Mouse (Mus musculus): Measurements from ENCODE around the gene Tsks. TPM values are rescaled to one million over a fixed set of nuclear protein-coding genes. Genes with fewer than 3 reads are reported as not detected.

The Tsks gene
- total RNA-seq, 2 experiments from 2014 or later = not detected

Other genes starting within 250 kb of the Tsks start
- gene Izumo2, start 234.5 kb upstream of the Tsks start, total RNA-seq (2021) = not detected
- gene Vrk3, start 194.8 kb upstream of the Tsks start, total RNA-seq (2021) = 10 to 100 TPM; 34.3 to 40.2 TPM
- under 1 TPM; 0.33 to 0.45 TPM for gene Zfp473, start 192.2 kb upstream of the Tsks start, total RNA-seq (2021)
- 10 to 100 TPM; 44.3 to 47.1 TPM for gene Nup62, start 127.1 kb upstream of the Tsks start, total RNA-seq (2021)
- 1 to 10 TPM; 5.2 TPM for gene Il4i1, start 126.8 kb upstream of the Tsks start, total RNA-seq (2021)
- gene Atf5, start 126.5 kb upstream of the Tsks start, total RNA-seq (2021) = 100 to 1,000 TPM; 144 to 202 TPM
- gene Akt1s1, start 94.2 kb upstream of the Tsks start, total RNA-seq (2021) = 100 to 1,000 TPM in 1 of 2 experiments, 10 to 100 TPM in 1; 92.4 to 109 TPM
- gene Tbc1d17, start 94.1 kb upstream of the Tsks start, total RNA-seq (2021) = 10 to 100 TPM; 61.9 to 73.1 TPM
- 10 to 100 TPM; 37.6 to 38.6 TPM for gene Pnkp, start 86.1 kb upstream of the Tsks start, total RNA-seq (2021)
- gene Ptov1, start 73.4 kb upstream of the Tsks start, total RNA-seq (2021) = 100 to 1,000 TPM; 239 to 266 TPM
- gene Med25, start 50.5 kb upstream of the Tsks start, total RNA-seq (2021) = 10 to 100 TPM; 73.7 to 83.7 TPM
- 10 to 100 TPM; 19.5 to 24.8 TPM for gene Fuz, start 47.1 kb upstream of the Tsks start, total RNA-seq (2021)
- 10 to 100 TPM; 83.6 to 93.2 TPM for gene Ap2a1, start 13.7 kb upstream of the Tsks start, total RNA-seq (2021)
- 10 to 100 TPM in 1 of 2 experiments, 1 to 10 TPM in 1; 9.8 to 15.3 TPM for gene Cpt1c, start 31.6 kb downstream of the Tsks start, total RNA-seq (2021)
- 100 to 1,000 TPM; 254 to 258 TPM for gene Prmt1, start 43.4 kb downstream of the Tsks start, total RNA-seq (2021)
- gene Irf3, start 54.4 kb downstream of the Tsks start, total RNA-seq (2021) = 10 to 100 TPM; 80.3 to 89.6 TPM
- gene Bcl2l12, start 55.5 kb downstream of the Tsks start, total RNA-seq (2021) = 10 to 100 TPM; 15.8 to 16.2 TPM
- 10 to 100 TPM; 69.6 to 81.1 TPM for gene Scaf1, start 73.2 kb downstream of the Tsks start, total RNA-seq (2021)
- 10 to 100 TPM; 57.6 to 60.2 TPM for gene Rras, start 74.8 kb downstream of the Tsks start, total RNA-seq (2021)
- 10 to 100 TPM; 36.9 to 51.9 TPM for gene Prr12, start 109.7 kb downstream of the Tsks start, total RNA-seq (2021)
- gene Nosip, start 119.2 kb downstream of the Tsks start, total RNA-seq (2021) = 10 to 100 TPM; 39.7 to 45.9 TPM
- 10 to 100 TPM; 18.5 to 20.0 TPM for gene Prrg2, start 119.5 kb downstream of the Tsks start, total RNA-seq (2021)
- 10 to 100 TPM; 65.2 to 71.2 TPM for gene Rcn3, start 149.0 kb downstream of the Tsks start, total RNA-seq (2021)
- 100 to 1,000 TPM; 169 to 185 TPM for gene Fcgrt, start 160.6 kb downstream of the Tsks start, total RNA-seq (2021)
- 1,000 to 10,000 TPM; 1,283 to 1,295 TPM for gene Rps11, start 181.2 kb downstream of the Tsks start, total RNA-seq (2021)
- gene Rpl13a, start 185.6 kb downstream of the Tsks start, total RNA-seq (2021) = 1,000 to 10,000 TPM; 1,643 to 1,697 TPM
- gene Gm45713, start 193.0 kb downstream of the Tsks start, total RNA-seq (2021) = not detected
- gene Flt3l, start 193.2 kb downstream of the Tsks start, total RNA-seq (2021) = 10 to 100 TPM in 1 of 2 experiments, 1 to 10 TPM in 1; 9.7 to 18.1 TPM
- 10 to 100 TPM; 59.0 to 68.5 TPM for gene Pih1d1, start 211.1 kb downstream of the Tsks start, total RNA-seq (2021)
- gene Aldh16a1, start 211.4 kb downstream of the Tsks start, total RNA-seq (2021) = 10 to 100 TPM; 50.6 to 68.2 TPM
- gene Slc17a7, start 220.7 kb downstream of the Tsks start, total RNA-seq (2021) = under 1 TPM; 0.18 to 0.42 TPM
- gene Gfy, start 236.4 kb downstream of the Tsks start, total RNA-seq (2021) = not detected
- not detected for gene Pth2, start 237.8 kb downstream of the Tsks start, total RNA-seq (2021)

Data from adrenal gland, postnatal 10 days (tissue).